Mouse (Mus musculus): ENCODE data around the gene Chst7. TPM values are rescaled to one million over a fixed set of nuclear protein-coding genes. Genes with fewer than 3 reads are reported as not detected.
A peak's percentile ranks its signal among the peaks of the same experiment; 100 is the strongest.

Gene Chst7
- polyA plus RNA-seq (2016; fragmentation: Nextera tagmentation; extraction: Ambion mirVana), result 3.8 and 4.2 TPM in 2 replicates

DNA sequence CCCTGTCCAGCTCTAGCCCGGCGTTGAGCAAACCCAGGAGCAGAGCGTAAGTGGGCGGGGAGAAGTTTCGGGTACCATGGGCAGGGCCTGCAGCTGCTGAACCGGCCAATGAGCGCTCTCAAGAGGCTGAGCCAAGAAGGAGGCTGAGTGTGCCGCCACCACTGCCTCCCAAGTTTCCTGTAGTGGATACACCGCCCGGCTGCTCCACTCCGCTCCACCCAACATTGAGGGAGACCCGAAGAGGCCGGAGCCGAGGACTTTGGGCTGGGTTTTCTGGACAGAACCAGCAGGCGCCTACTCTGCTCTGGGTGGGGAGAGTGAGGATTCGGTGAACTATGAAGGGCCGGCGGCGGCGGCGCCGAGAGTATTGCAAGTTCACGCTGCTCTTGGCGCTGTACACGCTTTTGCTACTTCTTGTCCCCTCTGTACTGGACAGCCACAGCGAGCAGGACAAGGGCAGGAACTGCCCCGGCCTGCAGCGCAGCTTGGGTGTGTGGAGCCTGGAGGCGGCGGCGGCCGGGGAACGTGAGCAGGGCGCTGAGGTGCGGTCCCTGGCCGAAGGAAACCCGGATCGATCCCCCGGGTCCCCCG is at the start of gene Chst7:
Chst7 (plus strand) TSS at position 180 of the 591 bp plus-strand sequence.
- H3K27me3 ChIP-seq (replicated peaks), result no peaks in the 10 kb centered on the region
- peak; percentile 88 for ATAC-seq (ENCODE audit: insufficient number of reproducible peaks, low FRiP score)
- no peaks in the 10 kb centered on the region for H3K4me1 ChIP-seq (replicated peaks)
- 16% methylated on average over 40 of the region's 40 CpGs for WGBS
- peak within 1 kb of the TSS; percentile 96 for H3K4me2 ChIP-seq
- peak within 1 kb of the TSS; percentile 56 for H3K4me3 ChIP-seq
- no peak within 1 kb of the TSS for H3K27ac ChIP-seq (ENCODE audit: poor library complexity, severe bottlenecking)
- H3K9me3 ChIP-seq (replicated peaks), result peaks cover 3% of the 10 kb centered on the region; the same call in 1 of the 2 replicates
- H3K36me3 ChIP-seq, result no peaks in the 10 kb centered on the region
- peak within 1 kb of the TSS; percentile 60 for H3K9ac ChIP-seq

DNA sequence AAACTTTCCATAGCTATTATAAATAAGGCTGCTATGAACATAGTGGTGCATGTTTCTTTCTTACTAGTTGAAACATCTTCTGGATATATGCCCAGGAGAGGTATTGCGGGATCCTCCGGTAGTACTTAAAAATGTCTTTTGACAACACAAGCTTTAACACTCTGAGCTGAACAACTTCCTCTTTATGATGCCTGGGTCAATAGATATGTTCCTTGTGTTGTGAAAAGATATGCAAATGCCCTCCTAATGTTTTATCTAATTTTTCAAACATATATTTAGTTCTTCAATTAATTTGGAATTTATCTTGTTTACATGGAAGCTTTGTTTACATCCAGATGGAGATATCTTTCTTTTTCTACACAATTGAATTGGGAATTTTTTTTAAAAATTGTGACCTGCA is 47.1 kb upstream of the Chst7 start:
- ATAC-seq (ENCODE audit: insufficient number of reproducible peaks, low FRiP score), result no peak
- no peak overlapping the region for H3K9ac ChIP-seq
- H3K9me3 ChIP-seq (replicated peaks), result no peaks in the 10 kb centered on the region
- no peak overlapping the region for H3K4me2 ChIP-seq
- H3K27me3 ChIP-seq (replicated peaks), result no peaks in the 10 kb centered on the region
- H3K27ac ChIP-seq (ENCODE audit: poor library complexity, severe bottlenecking), result no peak overlapping the region
- H3K4me3 ChIP-seq, result no peak overlapping the region
- 90% methylated on average over 2 of the region's 2 CpGs for WGBS
- H3K4me1 ChIP-seq (replicated peaks), result no peaks in the 10 kb centered on the region
- H3K36me3 ChIP-seq, result no peaks in the 10 kb centered on the region

DNA sequence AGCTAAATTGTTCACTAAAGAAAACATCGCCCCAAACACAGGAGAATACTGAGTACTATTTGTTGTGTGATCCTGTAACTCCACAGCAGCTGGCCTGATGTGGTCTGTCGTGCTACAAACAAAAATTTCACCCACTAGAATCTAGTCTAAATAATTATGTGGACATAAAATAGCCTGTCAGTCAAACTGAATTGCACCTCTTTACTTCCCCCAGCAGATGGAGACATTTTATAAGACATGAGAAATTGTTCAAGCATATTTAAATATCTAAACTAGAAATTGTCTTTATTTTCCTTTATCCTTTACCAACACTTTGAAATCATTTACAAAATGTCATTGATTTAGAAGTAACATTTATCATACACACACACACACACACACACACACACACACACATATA is 38.4 kb upstream of the Chst7 start:
- no peak overlapping the region for H3K4me3 ChIP-seq
- H3K27me3 ChIP-seq (replicated peaks), result no peaks in the 10 kb centered on the region
- H3K9me3 ChIP-seq (replicated peaks), result no peaks in the 10 kb centered on the region
- no peak overlapping the region for H3K4me2 ChIP-seq
- no peak overlapping the region for H3K27ac ChIP-seq (ENCODE audit: poor library complexity, severe bottlenecking)
- WGBS, result 39% methylated on average over 2 of the region's 2 CpGs
- H3K9ac ChIP-seq, result no peak overlapping the region
- ATAC-seq (ENCODE audit: insufficient number of reproducible peaks, low FRiP score), result no peak
- no peaks in the 10 kb centered on the region for H3K36me3 ChIP-seq
- no peaks in the 10 kb centered on the region for H3K4me1 ChIP-seq (replicated peaks)

DNA sequence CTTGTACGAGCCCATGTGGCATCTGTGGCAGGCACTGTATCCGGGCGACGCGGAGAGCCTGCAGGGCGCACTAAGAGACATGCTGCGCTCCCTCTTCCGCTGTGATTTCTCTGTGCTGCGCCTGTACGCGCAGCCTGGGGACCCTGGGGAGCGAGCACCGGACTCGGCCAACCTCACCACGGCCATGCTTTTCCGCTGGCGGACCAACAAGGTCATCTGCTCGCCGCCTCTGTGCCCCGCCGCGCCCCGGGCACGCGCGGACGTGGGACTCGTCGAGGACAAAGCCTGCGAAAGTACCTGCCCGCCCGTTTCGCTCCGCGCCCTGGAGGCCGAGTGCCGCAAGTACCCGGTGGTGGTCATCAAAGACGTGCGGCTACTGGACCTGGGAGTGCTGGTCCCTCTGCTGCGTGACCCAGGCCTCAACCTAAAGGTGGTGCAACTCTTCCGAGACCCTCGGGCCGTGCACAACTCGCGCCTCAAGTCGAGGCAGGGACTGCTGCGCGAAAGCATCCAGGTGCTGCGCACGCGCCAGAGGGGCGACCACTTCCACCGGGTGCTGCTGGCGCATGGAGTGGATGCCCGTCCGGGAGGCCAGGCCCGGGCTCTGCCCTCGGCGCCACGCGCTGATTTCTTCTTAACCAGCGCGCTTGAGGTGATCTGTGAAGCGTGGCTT is 872 bp downstream of the Chst7 start:
- H3K4me1 ChIP-seq (replicated peaks), result no peaks in the 10 kb centered on the region
- peaks cover 3% of the 10 kb centered on the region; the same call in 1 of the 2 replicates for H3K9me3 ChIP-seq (replicated peaks)
- no peaks in the 10 kb centered on the region for H3K27me3 ChIP-seq (replicated peaks)
- H3K27ac ChIP-seq (ENCODE audit: poor library complexity, severe bottlenecking), result no peak overlapping the region
- H3K36me3 ChIP-seq, result no peaks in the 10 kb centered on the region
- H3K4me3 ChIP-seq, result peak overlapping the region; percentile 56
- 23% methylated on average over 65 of the region's 65 CpGs for WGBS
- ATAC-seq (ENCODE audit: insufficient number of reproducible peaks, low FRiP score), result no peak
- peak overlapping the region; percentile 60 for H3K9ac ChIP-seq
- peak overlapping the region; percentile 96 for H3K4me2 ChIP-seq

DNA sequence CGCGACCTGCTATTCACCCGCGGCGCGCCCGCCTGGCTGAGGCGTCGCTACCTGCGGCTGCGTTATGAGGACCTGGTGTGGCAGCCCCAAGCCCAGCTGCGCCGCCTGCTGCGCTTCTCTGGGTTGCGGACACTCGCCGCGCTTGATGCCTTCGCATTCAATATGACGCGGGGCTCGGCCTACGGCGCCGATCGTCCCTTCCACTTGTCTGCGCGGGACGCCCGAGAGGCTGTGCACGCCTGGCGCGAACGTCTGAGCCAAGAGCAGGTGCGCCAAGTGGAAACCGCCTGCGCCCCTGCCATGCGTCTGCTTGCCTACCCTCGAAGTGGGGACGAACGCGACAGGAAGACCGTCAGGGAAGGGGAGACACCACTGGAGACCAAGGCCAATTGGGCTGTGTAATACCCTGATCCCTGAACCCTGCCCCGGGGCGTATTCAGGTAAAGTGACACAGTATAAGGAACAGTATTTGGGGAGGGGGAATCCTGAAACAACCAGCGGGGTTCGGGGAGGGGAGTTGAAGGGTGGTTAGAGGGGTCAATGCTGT is 1.5 kb downstream of the Chst7 start:
- Histone ChIP-seq H3K4me3 (peak overlapping the region; percentile 56), H3K4me1 (replicated peaks) (no peaks in the 10 kb centered on the region), H3K9ac (0 out of 2 replicates have a peak overlapping the region, but pooled peaks have one; percentile 60), H3K36me3 (no peaks in the 10 kb centered on the region), H3K4me2 (peak overlapping the region; percentile 96), H3K27ac (ENCODE audit: poor library complexity, severe bottlenecking) (no peak overlapping the region), H3K9me3 (replicated peaks) (peaks cover 3% of the 10 kb centered on the region; the same call in 1 of the 2 replicates), H3K27me3 (replicated peaks) (no peaks in the 10 kb centered on the region)
- WGBS, result 16% methylated on average over 47 of the region's 47 CpGs
- ATAC-seq (ENCODE audit: insufficient number of reproducible peaks, low FRiP score), result no peak

DNA sequence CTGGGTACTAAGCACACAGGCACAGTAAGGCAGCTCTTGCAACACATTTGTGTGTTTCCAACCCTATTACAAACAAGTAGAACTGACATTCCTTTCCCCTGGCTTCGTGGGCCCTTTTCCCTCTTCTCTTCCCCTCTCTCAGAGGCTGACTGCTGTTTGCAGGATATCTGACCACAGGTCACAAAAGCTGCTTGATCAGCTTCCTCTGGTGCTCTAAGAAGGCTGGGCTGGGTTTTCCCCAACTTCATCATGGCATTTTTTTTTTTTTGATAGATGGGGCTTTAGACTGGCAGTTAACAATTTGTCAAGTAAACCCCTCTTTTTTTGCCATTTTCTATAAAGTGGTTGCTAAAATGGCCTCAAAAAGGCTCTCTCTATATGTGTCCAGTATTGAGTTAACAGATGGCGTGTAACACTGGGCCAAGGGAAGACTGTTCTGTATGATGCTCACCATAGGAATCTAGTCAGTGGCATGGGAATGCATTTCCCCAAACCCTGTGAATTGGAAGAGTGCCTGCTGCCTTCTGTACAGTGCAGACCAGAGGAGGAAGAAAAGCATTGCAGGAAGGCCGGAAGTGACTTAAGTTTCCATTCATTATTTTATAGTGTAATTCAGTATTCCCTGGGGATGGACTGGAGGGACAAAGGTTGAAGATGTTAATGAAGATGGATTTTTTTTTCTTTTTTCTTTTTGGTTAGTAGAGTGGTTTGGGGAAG is 2.6 kb downstream of the Chst7 start:
- 56% methylated on average over 3 of the region's 3 CpGs for WGBS
- Histone ChIP-seq H3K36me3 (no peaks in the 10 kb centered on the region), H3K4me3 (no peak overlapping the region), H3K9me3 (replicated peaks) (peaks cover 3% of the 10 kb centered on the region; the same call in 1 of the 2 replicates), H3K27me3 (replicated peaks) (no peaks in the 10 kb centered on the region), H3K9ac (no peak overlapping the region), H3K27ac (ENCODE audit: poor library complexity, severe bottlenecking) (no peak overlapping the region), H3K4me1 (replicated peaks) (no peaks in the 10 kb centered on the region), H3K4me2 (no peak overlapping the region)
- ATAC-seq (ENCODE audit: insufficient number of reproducible peaks, low FRiP score), result no peak

DNA sequence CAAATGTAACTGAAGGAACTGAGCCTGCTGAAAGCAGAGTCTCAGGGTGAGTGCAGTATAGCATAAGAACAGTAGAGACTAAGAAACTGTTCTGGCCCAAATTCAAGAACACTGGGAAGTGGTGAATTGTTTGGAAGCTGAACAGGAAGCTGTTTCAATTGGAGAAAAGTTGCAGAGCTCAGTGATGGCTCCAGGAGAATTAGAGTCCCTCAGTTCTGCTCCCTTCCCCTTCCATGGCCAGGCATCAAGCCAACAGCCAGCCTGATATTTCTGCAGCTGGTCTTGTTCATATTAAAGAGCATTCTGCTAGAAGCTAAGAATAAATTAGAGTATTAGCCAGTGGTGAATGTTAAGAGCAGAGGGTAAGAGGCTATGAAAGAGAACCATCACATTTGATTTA is 7.3 kb downstream of the Chst7 start:
- ATAC-seq (ENCODE audit: insufficient number of reproducible peaks, low FRiP score), result no peak
- Histone ChIP-seq H3K4me3 (no peak overlapping the region), H3K4me2 (no peak overlapping the region), H3K36me3 (no peaks in the 10 kb centered on the region), H3K9ac (no peak overlapping the region), H3K27ac (ENCODE audit: poor library complexity, severe bottlenecking) (no peak overlapping the region), H3K4me1 (replicated peaks) (no peaks in the 10 kb centered on the region), H3K27me3 (replicated peaks) (no peaks in the 10 kb centered on the region), H3K9me3 (replicated peaks) (no peaks in the 10 kb centered on the region)

DNA sequence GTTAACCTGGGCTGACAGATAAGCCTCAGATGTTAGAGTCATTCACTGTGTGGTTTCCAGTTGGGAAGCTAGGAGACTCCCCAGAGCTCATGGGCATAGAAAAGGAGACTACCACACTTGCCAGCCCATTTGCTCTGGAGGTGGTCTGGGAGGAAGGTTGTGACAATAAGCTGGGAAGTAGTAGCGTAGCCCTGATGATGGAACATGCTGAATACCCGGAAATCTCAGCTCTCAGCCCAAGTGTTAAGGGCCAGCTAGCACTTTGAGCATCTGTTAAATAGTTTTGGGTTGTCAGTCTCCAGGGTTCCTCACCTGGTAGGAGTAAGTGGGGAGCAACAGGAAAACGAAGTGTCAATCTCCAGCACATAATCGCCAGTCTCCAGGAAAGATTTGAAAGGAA is 10.8 kb downstream of the Chst7 start:
- no peak overlapping the region for H3K4me2 ChIP-seq
- H3K9ac ChIP-seq, result no peak overlapping the region
- H3K27ac ChIP-seq (ENCODE audit: poor library complexity, severe bottlenecking), result no peak overlapping the region
- no peaks in the 10 kb centered on the region for H3K36me3 ChIP-seq
- H3K4me3 ChIP-seq, result no peak overlapping the region
- H3K9me3 ChIP-seq (replicated peaks), result no peaks in the 10 kb centered on the region
- H3K4me1 ChIP-seq (replicated peaks), result no peaks in the 10 kb centered on the region
- ATAC-seq (ENCODE audit: insufficient number of reproducible peaks, low FRiP score), result no peak
- WGBS, result 32% methylated on average over 4 of the region's 4 CpGs
- H3K27me3 ChIP-seq (replicated peaks), result no peaks in the 10 kb centered on the region

DNA sequence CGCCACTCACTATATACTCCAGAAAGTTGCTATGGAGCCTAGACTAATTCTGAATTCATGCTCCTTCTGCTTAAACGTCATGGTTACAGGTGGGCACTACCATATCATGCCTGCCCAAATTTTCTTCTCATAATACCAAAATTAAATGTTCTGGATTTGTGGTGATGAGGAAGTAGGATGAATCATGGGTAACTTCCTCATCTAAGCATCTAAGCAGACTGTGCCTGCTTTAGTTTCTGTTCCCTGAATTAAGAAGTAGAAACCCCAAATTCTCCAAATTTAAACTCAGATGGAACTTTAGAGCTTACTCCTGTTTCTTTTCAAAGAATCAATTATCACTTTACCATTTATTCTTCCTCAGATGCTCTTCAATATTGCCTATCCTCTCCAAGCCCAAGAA is 58.4 kb downstream of the Chst7 start:
- Histone ChIP-seq H3K9ac (no peak overlapping the region), H3K9me3 (replicated peaks) (no peaks in the 10 kb centered on the region), H3K27me3 (replicated peaks) (no peaks in the 10 kb centered on the region), H3K27ac (ENCODE audit: poor library complexity, severe bottlenecking) (no peak overlapping the region), H3K36me3 (no peaks in the 10 kb centered on the region), H3K4me3 (no peak overlapping the region), H3K4me2 (no peak overlapping the region), H3K4me1 (replicated peaks) (no peaks in the 10 kb centered on the region)
- WGBS, result 73% methylated on average over 2 of the region's 2 CpGs
- no peak for ATAC-seq (ENCODE audit: insufficient number of reproducible peaks, low FRiP score)

DNA sequence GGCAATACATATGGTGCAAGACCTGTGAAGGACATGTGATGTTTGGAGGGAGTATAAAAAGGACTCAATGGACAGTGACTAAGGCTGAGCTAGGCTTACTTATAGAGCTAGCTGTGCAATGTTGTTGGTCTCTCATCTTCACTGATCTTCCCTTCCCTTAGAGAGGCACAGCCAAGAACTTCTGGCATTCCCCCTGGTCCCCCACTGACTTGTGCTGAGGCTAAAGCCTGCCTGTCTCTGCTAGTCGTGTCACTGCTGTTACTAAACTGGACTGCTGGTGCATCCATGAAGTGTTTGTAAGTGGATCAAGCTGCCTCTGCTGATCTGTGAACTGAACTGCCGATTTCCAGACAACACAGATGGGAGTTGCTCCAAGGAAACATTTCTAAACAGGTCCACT is 66.1 kb downstream of the Chst7 start:
- Histone ChIP-seq H3K4me2 (no peak overlapping the region), H3K4me3 (no peak overlapping the region), H3K27me3 (replicated peaks) (no peaks in the 10 kb centered on the region), H3K9ac (no peak overlapping the region), H3K36me3 (no peaks in the 10 kb centered on the region), H3K27ac (ENCODE audit: poor library complexity, severe bottlenecking) (no peak overlapping the region), H3K9me3 (replicated peaks) (no peaks in the 10 kb centered on the region), H3K4me1 (replicated peaks) (no peaks in the 10 kb centered on the region)
- no peak for ATAC-seq (ENCODE audit: insufficient number of reproducible peaks, low FRiP score)
- WGBS, result 42% methylated on average over 2 of the region's 2 CpGs

DNA sequence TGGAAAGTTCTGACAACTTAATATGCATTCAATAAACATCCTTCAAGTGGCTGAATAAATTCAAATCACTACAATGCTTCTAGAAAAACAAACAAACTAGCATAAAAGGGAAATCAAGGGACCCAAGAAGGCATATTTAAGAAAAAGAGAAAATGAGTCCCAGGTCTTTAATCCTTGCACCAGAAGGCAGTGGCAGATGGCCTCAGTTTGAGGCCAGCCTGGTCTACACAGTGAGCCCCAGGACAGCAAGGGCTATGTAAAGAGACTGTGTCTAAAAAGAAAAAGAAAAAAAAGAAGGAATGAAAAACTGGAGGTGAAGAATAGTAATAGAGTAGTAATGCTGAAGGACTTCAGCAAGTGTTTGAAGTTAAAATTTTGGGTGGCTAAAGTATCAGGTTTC is 69.6 kb downstream of the Chst7 start:
- Histone ChIP-seq H3K9me3 (replicated peaks) (no peaks in the 10 kb centered on the region), H3K4me1 (replicated peaks) (no peaks in the 10 kb centered on the region), H3K4me2 (no peak overlapping the region), H3K27ac (ENCODE audit: poor library complexity, severe bottlenecking) (no peak overlapping the region), H3K27me3 (replicated peaks) (no peaks in the 10 kb centered on the region), H3K4me3 (no peak overlapping the region), H3K36me3 (no peaks in the 10 kb centered on the region), H3K9ac (no peak overlapping the region)
- no peak for ATAC-seq (ENCODE audit: insufficient number of reproducible peaks, low FRiP score)

Data from heart, embryonic 12.5 days (tissue).